Mouse (Mus musculus): ENCODE measurements at regions not wholly inside any gene's neighbourhood (a gene's known extent, or its start where the extent isn't known, plus 50 kb on each side); places are given as distances from the start of the nearest gene placed in this dataset.

DNA sequence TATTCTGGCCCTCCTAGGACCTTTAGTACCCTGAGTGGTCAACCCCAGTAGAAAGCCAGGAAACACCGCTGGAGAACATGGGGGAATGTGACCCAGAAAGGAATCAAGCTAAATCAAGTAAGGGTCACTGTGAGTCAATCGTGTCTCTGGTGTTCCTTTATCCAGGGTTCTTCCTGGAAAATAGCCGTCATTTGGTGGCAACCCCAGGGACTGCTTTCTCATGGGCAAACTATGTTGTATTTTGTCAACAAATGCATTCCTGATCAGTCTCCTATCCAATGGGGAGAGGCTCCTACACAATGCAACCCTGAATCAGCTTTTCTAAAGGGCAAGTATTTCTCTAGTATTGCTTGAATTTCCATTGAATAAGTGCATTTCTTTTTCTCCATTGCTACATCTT lies 163.2 kb upstream of the Ado start:
- TF ChIP-seq EP300 (IDR thresholded peaks at IDR 0.05; ENCODE audit: low read depth) (no peak), CTCF (IDR thresholded peaks at IDR 0.05; ENCODE audit: low read depth) (no peak)
- WGBS (ENCODE audit: insufficient replicate concordance): 58% methylated on average over 3 of the region's 3 CpGs

DNA sequence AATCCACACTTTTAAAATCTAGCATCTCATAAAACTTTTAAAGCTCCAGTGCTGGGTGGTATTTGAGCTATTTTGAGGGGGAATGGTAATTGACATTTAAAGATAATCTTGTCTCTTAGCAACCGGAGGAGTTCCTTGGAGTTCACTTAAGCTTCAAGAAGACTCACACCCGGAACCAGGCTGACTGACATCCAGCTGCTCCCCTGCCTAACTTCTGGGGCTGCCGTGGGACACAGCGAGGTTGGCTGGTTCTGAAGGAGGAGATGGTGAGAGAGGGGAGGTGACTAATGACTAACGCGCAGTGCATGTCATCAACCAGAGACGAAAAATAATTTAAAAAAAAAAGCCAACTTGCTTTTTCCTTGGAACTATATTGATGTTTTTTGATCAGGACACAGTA lies 157.7 kb upstream of the Ado start:
- TF ChIP-seq CTCF (IDR thresholded peaks at IDR 0.05; ENCODE audit: low read depth) (no peak), EP300 (IDR thresholded peaks at IDR 0.05; ENCODE audit: low read depth) (no peak)
- Histone ChIP-seq H3K9ac (replicated peaks) (no peak overlapping the region), H3K27me3 (ENCODE audit: control insufficient read depth, insufficient read depth, low read length) (no peaks in the 10 kb centered on the region), H3K4me3 (ENCODE audit: insufficient read depth in 1 of 2, low read depth in 2 of 2, low read length in 2 of 2) (no peak overlapping the region), H3K36me3 (replicated peaks; ENCODE audit: control insufficient read depth, insufficient read depth, low read depth) (no peaks in the 10 kb centered on the region), H3K4me1 (replicated peaks; ENCODE audit: control insufficient read depth in 2 of 2, insufficient read depth in 2 of 2, low read length in 1 of 2) (no peaks in the 10 kb centered on the region), H3K4me2 (ENCODE audit: low read depth) (no peak overlapping the region), H3K9me3 (ENCODE audit: control insufficient read depth, low read length) (no peaks in the 10 kb centered on the region), H3K27ac (no peak overlapping the region)
- DNase-seq (ENCODE audit: low read depth in 3 of 3, low spot score in 3 of 3) (no peak), ATAC-seq (ENCODE audit: insufficient read depth) (no peak)
- WGBS (ENCODE audit: insufficient replicate concordance): 70% methylated on average over 7 of the region's 7 CpGs

More for the DNA sequence above, 163.2 kb upstream of the Ado start:
- no peak overlapping the region for H3K4me3 ChIP-seq (ENCODE audit: insufficient read depth in 1 of 2, low read depth in 2 of 2, low read length in 2 of 2)
- DNase-seq (ENCODE audit: low read depth in 3 of 3, low spot score in 3 of 3): no peak
- peaks cover 0 to 3% of the 10 kb centered on the region in 2 experiments; a peak in 1 of 4 replicates for H3K4me1 ChIP-seq (replicated peaks; ENCODE audit: control insufficient read depth in 2 of 2, insufficient read depth in 2 of 2, low read length in 1 of 2)
- H3K4me2 ChIP-seq (ENCODE audit: low read depth): no peak overlapping the region
- no peaks in the 10 kb centered on the region for H3K27me3 ChIP-seq (ENCODE audit: control insufficient read depth, insufficient read depth, low read length)
- H3K27ac ChIP-seq: no peak overlapping the region
- no peak for ATAC-seq (ENCODE audit: insufficient read depth)
- H3K9ac ChIP-seq (replicated peaks): no peak overlapping the region
- H3K36me3 ChIP-seq (replicated peaks; ENCODE audit: control insufficient read depth, insufficient read depth, low read depth): no peaks in the 10 kb centered on the region
- H3K9me3 ChIP-seq (ENCODE audit: control insufficient read depth, low read length): no peaks in the 10 kb centered on the region

DNA sequence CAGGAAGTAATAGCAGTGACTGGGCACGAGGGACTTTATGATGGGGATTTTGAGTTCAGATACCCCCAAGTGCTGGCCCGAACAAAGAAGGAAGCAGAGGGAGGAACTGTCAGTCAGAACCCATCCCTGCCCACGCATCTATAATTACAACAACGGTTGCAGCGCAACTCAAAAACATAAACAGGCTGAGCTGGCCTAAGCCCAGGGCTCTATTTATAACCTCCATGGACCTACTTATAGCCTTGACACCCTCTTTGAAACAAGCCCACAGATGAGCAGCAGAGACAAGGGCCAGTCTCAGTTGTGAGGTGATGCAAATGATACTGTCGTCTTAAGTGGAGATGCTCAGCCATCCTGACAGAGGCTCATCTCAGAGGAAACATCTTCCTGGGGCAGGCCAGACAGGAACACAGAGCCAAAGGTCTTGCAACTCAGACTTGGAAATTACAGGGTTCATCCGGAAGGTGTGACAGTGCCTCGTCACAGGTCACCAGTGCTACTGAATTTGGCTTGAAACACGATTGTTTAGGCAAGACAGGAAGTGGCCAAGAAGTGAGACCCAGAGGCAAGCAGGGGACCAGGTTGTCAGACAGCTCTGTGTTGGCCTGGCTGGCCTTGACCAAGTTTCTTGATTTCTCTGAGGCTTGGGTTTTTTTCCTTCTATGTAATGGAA lies 154.2 kb upstream of the Ado start:
- Histone ChIP-seq H3K27ac (no peak overlapping the region), H3K36me3 (replicated peaks; ENCODE audit: control insufficient read depth, insufficient read depth, low read depth) (no peaks in the 10 kb centered on the region), H3K4me2 (ENCODE audit: low read depth) (no peak overlapping the region), H3K9ac (replicated peaks) (no peak overlapping the region), H3K9me3 (ENCODE audit: control insufficient read depth, low read length) (no peaks in the 10 kb centered on the region), H3K4me1 (replicated peaks; ENCODE audit: control insufficient read depth in 2 of 2, insufficient read depth in 2 of 2, low read length in 1 of 2) (no peaks in the 10 kb centered on the region), H3K27me3 (ENCODE audit: control insufficient read depth, insufficient read depth, low read length) (no peaks in the 10 kb centered on the region), H3K4me3 (ENCODE audit: insufficient read depth in 1 of 2, low read depth in 2 of 2, low read length in 2 of 2) (no peak overlapping the region)
- ATAC-seq (ENCODE audit: insufficient read depth) (no peak), DNase-seq (ENCODE audit: low read depth in 3 of 3, low spot score in 3 of 3) (no peak)
- TF ChIP-seq EP300 (IDR thresholded peaks at IDR 0.05; ENCODE audit: low read depth) (no peak), CTCF (IDR thresholded peaks at IDR 0.05; ENCODE audit: low read depth) (no peak)
- 37% methylated on average over 9 of the region's 9 CpGs for WGBS (ENCODE audit: insufficient replicate concordance)

DNA sequence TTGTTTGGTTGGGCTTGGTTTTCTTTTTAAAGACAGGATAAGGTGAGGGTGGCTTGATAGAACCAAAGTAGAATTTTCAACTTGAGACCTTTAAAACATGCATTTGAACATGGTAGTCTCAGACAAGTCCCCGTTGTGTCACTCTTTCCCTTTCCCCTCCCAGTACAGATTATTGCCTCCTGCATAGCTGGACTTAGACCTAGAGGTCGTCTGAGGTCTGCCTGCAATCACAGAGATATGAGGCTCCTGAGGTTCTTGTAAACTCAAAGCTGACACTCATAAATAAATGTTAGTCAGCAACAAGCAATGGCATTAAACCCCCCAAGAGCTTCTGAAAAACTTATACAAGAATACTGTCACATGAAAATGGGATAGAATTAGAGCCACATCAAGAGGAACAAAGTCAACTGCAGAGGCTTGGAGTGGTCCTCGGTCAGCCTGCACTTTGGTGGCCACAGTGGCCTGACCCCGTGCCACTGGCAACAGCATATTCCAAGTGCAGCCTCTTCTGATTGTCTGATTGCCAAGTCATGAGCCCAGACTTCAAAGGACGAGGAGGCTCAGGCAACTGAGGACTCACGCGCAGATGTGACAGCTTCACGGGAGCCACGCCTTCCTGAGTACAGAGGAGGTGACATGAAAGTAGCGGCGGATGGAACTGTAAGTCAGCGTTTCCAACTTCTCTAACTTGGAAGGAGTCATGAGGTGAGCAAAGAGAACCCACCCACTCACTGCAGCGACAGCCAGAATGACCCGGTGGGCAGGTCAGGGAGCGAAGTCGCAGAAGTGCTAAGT lies 148.8 kb upstream of the Ado start:
- TF ChIP-seq CTCF (IDR thresholded peaks at IDR 0.05; ENCODE audit: low read depth) (no peak), EP300 (IDR thresholded peaks at IDR 0.05; ENCODE audit: low read depth) (no peak)
- Histone ChIP-seq H3K27ac (no peak overlapping the region), H3K36me3 (replicated peaks; ENCODE audit: control insufficient read depth, insufficient read depth, low read depth) (no peaks in the 10 kb centered on the region), H3K4me2 (ENCODE audit: low read depth) (no peak overlapping the region), H3K9me3 (ENCODE audit: control insufficient read depth, low read length) (no peaks in the 10 kb centered on the region), H3K9ac (replicated peaks) (no peak overlapping the region), H3K27me3 (ENCODE audit: control insufficient read depth, insufficient read depth, low read length) (no peaks in the 10 kb centered on the region), H3K4me1 (replicated peaks; ENCODE audit: control insufficient read depth in 2 of 2, insufficient read depth in 2 of 2, low read length in 1 of 2) (peaks cover 0 to 15% of the 10 kb centered on the region in 2 experiments; a peak in 2 of 4 replicates), H3K4me3 (ENCODE audit: insufficient read depth in 1 of 2, low read depth in 2 of 2, low read length in 2 of 2) (no peak overlapping the region)
- ATAC-seq (ENCODE audit: insufficient read depth): no peak
- WGBS (ENCODE audit: insufficient replicate concordance): 47% methylated on average over 16 of the region's 16 CpGs
- DNase-seq (ENCODE audit: low read depth in 3 of 3, low spot score in 3 of 3): no peak

Data from liver, embryonic 14.5 days (tissue).